Mouse (Mus musculus) erythroblast, embryonic 14.5 days (primary cell): ENCODE data around the gene Btbd9.

Experiments used
- GATA1 ChIP-seq: IDR thresholded peaks from 2 replicates; pipeline ENCODE4 v1.6.1; 2012; ENCODE audit warnings: low read length, inconsistent platforms, mixed read lengths
- TAL1 ChIP-seq: IDR thresholded peaks from 3 replicates; pipeline ENCODE4 v1.6.1; 2012; ENCODE audit warnings: low read length, inconsistent platforms, mixed read lengths

DNA sequence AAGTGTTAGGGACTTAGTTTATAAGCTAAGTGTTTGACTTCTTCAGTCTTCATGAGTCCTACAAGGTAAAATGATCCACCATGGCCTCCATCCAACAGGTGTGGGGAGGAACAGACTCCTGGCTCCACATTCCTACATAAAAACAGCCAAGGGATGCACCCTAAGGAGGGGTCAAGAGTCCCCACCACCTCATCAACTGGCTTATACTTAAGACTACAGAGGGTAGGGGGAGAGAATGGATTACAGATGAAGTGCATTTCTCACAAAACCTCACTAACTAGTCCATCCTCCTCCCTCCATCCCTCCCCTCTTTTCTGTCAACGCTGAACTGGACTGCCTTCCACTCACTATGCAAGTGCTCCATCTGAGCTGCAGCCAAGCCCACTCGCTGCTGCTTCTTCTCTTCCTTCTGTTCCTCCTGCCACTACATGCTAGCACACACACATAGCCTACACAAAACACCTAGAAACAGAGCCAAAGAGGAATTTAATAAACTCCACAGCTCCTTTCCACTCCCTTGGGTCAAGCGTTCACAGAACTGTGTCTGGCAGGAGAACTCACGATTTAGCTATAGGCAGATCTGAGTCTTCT lies 292.7 kb downstream of the Btbd9 start:
- no peak for TF ChIP-seq GATA1
- TF ChIP-seq TAL1, result no peak
